Mouse (Mus musculus): ENCODE measurements around the gene Rhbdl3.

- no peak for TF ChIP-seq POLR2A (IDR thresholded peaks at IDR 0.05; ENCODE audit: borderline replicate concordance, insufficient read depth, low read length)
- TF ChIP-seq CTCF (IDR thresholded peaks at IDR 0.05; ENCODE audit: borderline replicate concordance, insufficient read depth, low read depth, low read length) = no peak
Measured at GRCm38 (mm10) chr11:80291004-80291403, 9.7 kb upstream of the Rhbdl3 start.
